Mouse (Mus musculus) liver, embryonic 13.5 days (tissue): Measurements from ENCODE around the gene Tssk6. TPM values are rescaled to one million over a fixed set of nuclear protein-coding genes. Genes with fewer than 3 reads are reported as not detected.

ENCODE experiments used
- ATAC-seq: fragments of 200-750 bp; cut with Nextera tagmentation; 2 replicates; pipeline ENCODE4 v1.8.0; 2017; ENCODE audit warnings: low read depth, mild to moderate bottlenecking, moderate number of reproducible peaks, moderate library complexity
- DNase-seq: peaks from one replicate; pipeline ENCODE4 v3.0.0; 2022
- H3K27ac ChIP-seq: fragments of 300-500 bp; sonication (generic); 2 replicates; pipeline ENCODE4 v1.5.1; 2015; ENCODE audit warnings: moderate library complexity, mild to moderate bottlenecking, inconsistent platforms
- H3K27me3 ChIP-seq: fragments of 300-500 bp; sonication (generic); 2 replicates; pipeline ENCODE4 v1.6.1; 2015; ENCODE audit warnings: mild to moderate bottlenecking, inconsistent platforms
- H3K36me3 ChIP-seq: fragments of 300-500 bp; sonication (generic); 2 replicates; pipeline ENCODE4 v1.6.1; 2015; ENCODE audit warnings: mild to moderate bottlenecking, inconsistent platforms
- H3K4me1 ChIP-seq: fragments of 300-500 bp; sonication (generic); replicated peaks from 2 replicates; pipeline ENCODE4 v1.6.1; 2015; ENCODE audit warnings: inconsistent platforms
- H3K4me2 ChIP-seq: fragments of 300-500 bp; sonication (generic); 2 replicates; pipeline ENCODE4 v1.6.1; 2015; ENCODE audit warnings: inconsistent platforms, mild to moderate bottlenecking, moderate library complexity
- H3K4me3 ChIP-seq: fragments of 300-500 bp; sonication (generic); replicated peaks from 2 replicates; pipeline ENCODE4 v1.5.1; 2015; ENCODE audit warnings: mild to moderate bottlenecking, inconsistent platforms
- H3K9ac ChIP-seq: fragments of 300-500 bp; sonication (generic); 2 replicates; pipeline ENCODE4 v1.6.1; 2015; ENCODE audit warnings: mild to moderate bottlenecking, inconsistent platforms
- H3K9me3 ChIP-seq: fragments of 300-500 bp; sonication (generic); replicated peaks from 2 replicates; pipeline ENCODE4 v1.6.1; 2016; ENCODE audit warnings: inconsistent platforms
- WGBS: fragments of 180-500 bp; shearing (Covaris S2); methylation state at CpG from one replicate; pipeline ENCODE4 v1.1.7; 2015; ENCODE audit not compliant: insufficient replicate concordance; 5-methylcytosine and 5-hydroxymethylcytosine counted together
- polyA plus RNA-seq: library from polyadenylated mRNA; unstranded; fragments of >200 nt; fragmentation: Nextera tagmentation; extraction: Ambion mirVana; gene quantifications from 2 replicates; pipeline ENCODE4 v1.2.1, GENCODE M21; 2015

Tssk6 gene
- polyA plus RNA-seq = 2.4 and 2.5 TPM in 2 replicates

GRCm38 (mm10) chr8:69902163-69903062, at the start of gene Tssk6, which contains the start of the genes Ndufa13 and Yjefn3:
Gene Tssk6 (plus strand): TSS chr8:69902184.
Gene Ndufa13 (minus strand): TSS chr8:69902558.
Gene Yjefn3 (minus strand): TSS chr8:69902712.
- DNase-seq = peak; percentile 39
- 1% methylated on average over 88 of the region's 89 CpGs for WGBS

GRCm38 (mm10) chr8:69853869-69854268, 48.1 kb upstream of the Tssk6 start:
- DNase-seq (no peak), ATAC-seq (no peak)
- Histone ChIP-seq H3K9ac (no peak overlapping the region), H3K27ac (no peak overlapping the region), H3K4me1 (peaks cover 20% of the 10 kb centered on the region), H3K4me3 (no peak overlapping the region), H3K27me3 (no peaks in the 10 kb centered on the region), H3K9me3 (no peaks in the 10 kb centered on the region), H3K36me3 (no peaks in the 10 kb centered on the region), H3K4me2 (no peak overlapping the region)
- WGBS = 82% methylated on average over 10 of the region's 10 CpGs

More at GRCm38 (mm10) chr8:69902163-69903062, at the start of gene Tssk6, which contains the start of the genes Ndufa13 and Yjefn3:
- Histone ChIP-seq H3K27me3 (no peaks in the 10 kb centered on the region), H3K9ac (peak within 1 kb of the TSS; percentile 93), H3K27ac (peak within 1 kb of the TSS; percentile 96), H3K9me3 (no peaks in the 10 kb centered on the region), H3K4me2 (peak within 1 kb of the TSS; percentile 99), H3K4me1 (peaks cover 84% of the 10 kb centered on the region), H3K36me3 (peaks cover 27% of the 10 kb centered on the region), H3K4me3 (peak within 1 kb of the TSS; percentile 74)
- peak; percentile 41 for ATAC-seq

- 69% methylated on average over 4 of the region's 4 CpGs for WGBS
Measured at GRCm38 (mm10) chr8:69860807-69861206, 41.2 kb upstream of the Tssk6 start.

GRCm38 (mm10) chr8:69861251-69861650, 40.7 kb upstream of the Tssk6 start:
- Histone ChIP-seq H3K27ac (no peak overlapping the region), H3K9me3 (no peaks in the 10 kb centered on the region), H3K4me1 (peaks cover 15% of the 10 kb centered on the region), H3K4me2 (no peak overlapping the region), H3K36me3 (no peaks in the 10 kb centered on the region), H3K9ac (no peak overlapping the region), H3K27me3 (no peaks in the 10 kb centered on the region), H3K4me3 (no peak overlapping the region)
- 31% methylated on average over 2 of the region's 2 CpGs for WGBS
- no peak for ATAC-seq
- DNase-seq = no peak

More at GRCm38 (mm10) chr8:69860807-69861206, 41.2 kb upstream of the Tssk6 start:
- Histone ChIP-seq H3K9me3 (no peaks in the 10 kb centered on the region), H3K27ac (no peak overlapping the region), H3K4me1 (peaks cover 15% of the 10 kb centered on the region), H3K9ac (no peak overlapping the region), H3K4me3 (no peak overlapping the region), H3K27me3 (no peaks in the 10 kb centered on the region), H3K4me2 (no peak overlapping the region), H3K36me3 (no peaks in the 10 kb centered on the region)
- DNase-seq = no peak
- no peak for ATAC-seq

- H3K4me2 ChIP-seq = no peak overlapping the region
- no peaks in the 10 kb centered on the region for H3K27me3 ChIP-seq
- H3K27ac ChIP-seq = no peak overlapping the region
- no peak overlapping the region for H3K9ac ChIP-seq
- H3K36me3 ChIP-seq = no peaks in the 10 kb centered on the region
- peaks cover 15% of the 10 kb centered on the region for H3K4me1 ChIP-seq
- H3K9me3 ChIP-seq = no peaks in the 10 kb centered on the region
- no peak for DNase-seq
- no peak overlapping the region for H3K4me3 ChIP-seq
- WGBS = 59% methylated on average over 5 of the region's 5 CpGs
- peak; percentile 52; the same call in 1 of the 2 replicates for ATAC-seq
Measured at GRCm38 (mm10) chr8:69863387-69864020, 38.5 kb upstream of the Tssk6 start.

- no peaks in the 10 kb centered on the region for H3K9me3 ChIP-seq
- no peak overlapping the region for H3K4me2 ChIP-seq
- no peaks in the 10 kb centered on the region for H3K36me3 ChIP-seq
- WGBS = 40% methylated on average over 5 of the region's 5 CpGs
- ATAC-seq (peak; percentile 55; the same call in 1 of the 2 replicates), DNase-seq (no peak)
- no peak overlapping the region for H3K4me3 ChIP-seq
- no peak overlapping the region for H3K27ac ChIP-seq
- no peak overlapping the region for H3K9ac ChIP-seq
- no peaks in the 10 kb centered on the region for H3K27me3 ChIP-seq
- H3K4me1 ChIP-seq = peaks cover 15% of the 10 kb centered on the region
Measured at GRCm38 (mm10) chr8:69864180-69864579, 37.8 kb upstream of the Tssk6 start.

- peaks cover 15% of the 10 kb centered on the region for H3K4me1 ChIP-seq
- H3K4me2 ChIP-seq = no peak overlapping the region
- no peak for DNase-seq
- no peak overlapping the region for H3K27ac ChIP-seq
- no peaks in the 10 kb centered on the region for H3K36me3 ChIP-seq
- H3K27me3 ChIP-seq = peaks cover 4% of the 10 kb centered on the region; the same call in 1 of the 2 replicates
- no peak for ATAC-seq
- no peak overlapping the region for H3K9ac ChIP-seq
- 68% methylated on average over 5 of the region's 5 CpGs for WGBS
- H3K9me3 ChIP-seq = no peaks in the 10 kb centered on the region
- H3K4me3 ChIP-seq = no peak overlapping the region
Measured at GRCm38 (mm10) chr8:69867696-69868326, 34.2 kb upstream of the Tssk6 start.

GRCm38 (mm10) chr8:69870003-69870765, 31.8 kb upstream of the Tssk6 start:
- Histone ChIP-seq H3K36me3 (no peaks in the 10 kb centered on the region), H3K27me3 (peaks cover 4% of the 10 kb centered on the region; the same call in 1 of the 2 replicates), H3K4me2 (no peak overlapping the region), H3K4me1 (no peaks in the 10 kb centered on the region), H3K9ac (no peak overlapping the region), H3K9me3 (no peaks in the 10 kb centered on the region), H3K27ac (no peak overlapping the region), H3K4me3 (no peak overlapping the region)
- 71% methylated on average over 11 of the region's 11 CpGs for WGBS
- no peak for ATAC-seq
- no peak for DNase-seq

GRCm38 (mm10) chr8:69870907-69871306, 31.1 kb upstream of the Tssk6 start:
- H3K36me3 ChIP-seq = no peaks in the 10 kb centered on the region
- H3K9ac ChIP-seq = no peak overlapping the region
- WGBS = 71% methylated on average over 6 of the region's 6 CpGs
- H3K27ac ChIP-seq = no peak overlapping the region
- no peak overlapping the region for H3K4me3 ChIP-seq
- peaks cover 7% of the 10 kb centered on the region for H3K27me3 ChIP-seq
- H3K9me3 ChIP-seq = no peaks in the 10 kb centered on the region
- H3K4me1 ChIP-seq = no peaks in the 10 kb centered on the region
- ATAC-seq (no peak), DNase-seq (no peak)
- no peak overlapping the region for H3K4me2 ChIP-seq

GRCm38 (mm10) chr8:69874155-69874554, 27.8 kb upstream of the Tssk6 start:
- Histone ChIP-seq H3K4me3 (no peak overlapping the region), H3K4me1 (no peaks in the 10 kb centered on the region), H3K27me3 (peaks cover 36% of the 10 kb centered on the region), H3K9ac (no peak overlapping the region), H3K9me3 (no peaks in the 10 kb centered on the region), H3K27ac (no peak overlapping the region), H3K4me2 (no peak overlapping the region), H3K36me3 (no peaks in the 10 kb centered on the region)
- DNase-seq (no peak), ATAC-seq (no peak)
- WGBS = 8% methylated on average over 9 of the region's 9 CpGs
